Mouse (Mus musculus): ENCODE data around the gene Zfp467.

DNA sequence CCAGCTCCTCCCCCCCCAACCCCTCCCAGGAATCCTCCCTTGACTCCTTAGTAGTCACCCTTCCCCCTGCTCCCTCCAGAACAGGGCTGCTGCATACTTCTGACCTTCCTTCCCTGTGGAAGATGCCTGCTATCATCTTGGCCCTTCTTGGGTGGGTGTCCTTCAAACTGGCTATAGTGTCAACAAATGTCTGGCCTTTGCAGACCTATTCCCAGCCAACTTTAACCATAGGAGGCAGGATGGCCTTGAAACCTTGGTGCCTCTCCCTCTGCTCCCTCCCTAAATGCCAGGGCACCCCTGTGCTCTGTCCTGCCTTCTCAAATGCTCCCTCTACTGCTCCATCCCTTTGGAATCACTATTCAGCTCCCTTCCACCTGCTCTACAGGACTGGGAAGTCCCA is 6.0 kb downstream of the Zfp467 start:
- TF ChIP-seq CTCF (IDR thresholded peaks at IDR 0.05; ENCODE audit: low read depth, low read length), result no peak
- no peak for TF ChIP-seq POLR2A (IDR thresholded peaks at IDR 0.05; ENCODE audit: borderline replicate concordance, low read depth, low read length)
